Mouse (Mus musculus) adrenal gland, postnatal 36 days (tissue): ENCODE measurements around the gene Tmem140. TPM values are rescaled to one million over a fixed set of nuclear protein-coding genes. Genes with fewer than 3 reads are reported as not detected.

Source experiments
- DNase-seq, 2 experiments: peaks; one replicate each; pipeline ENCODE4 v3.0.0; 2021; ENCODE audit warnings: mixed read lengths in 1 of 2
- total RNA-seq, 2 experiments: library from RNA; stranded (reverse); gene quantifications; 2 replicates each; pipeline ENCODE4 v1.2.3; 2021

Gene Tmem140
- total RNA-seq, 2 experiments from 2014 or later, result 30.6 to 32.5 TPM

GRCm38 (mm10) chr6:34909631-34910345 lies 46.8 kb downstream of the Tmem140 start:
- DNase-seq, result no peak

DNA sequence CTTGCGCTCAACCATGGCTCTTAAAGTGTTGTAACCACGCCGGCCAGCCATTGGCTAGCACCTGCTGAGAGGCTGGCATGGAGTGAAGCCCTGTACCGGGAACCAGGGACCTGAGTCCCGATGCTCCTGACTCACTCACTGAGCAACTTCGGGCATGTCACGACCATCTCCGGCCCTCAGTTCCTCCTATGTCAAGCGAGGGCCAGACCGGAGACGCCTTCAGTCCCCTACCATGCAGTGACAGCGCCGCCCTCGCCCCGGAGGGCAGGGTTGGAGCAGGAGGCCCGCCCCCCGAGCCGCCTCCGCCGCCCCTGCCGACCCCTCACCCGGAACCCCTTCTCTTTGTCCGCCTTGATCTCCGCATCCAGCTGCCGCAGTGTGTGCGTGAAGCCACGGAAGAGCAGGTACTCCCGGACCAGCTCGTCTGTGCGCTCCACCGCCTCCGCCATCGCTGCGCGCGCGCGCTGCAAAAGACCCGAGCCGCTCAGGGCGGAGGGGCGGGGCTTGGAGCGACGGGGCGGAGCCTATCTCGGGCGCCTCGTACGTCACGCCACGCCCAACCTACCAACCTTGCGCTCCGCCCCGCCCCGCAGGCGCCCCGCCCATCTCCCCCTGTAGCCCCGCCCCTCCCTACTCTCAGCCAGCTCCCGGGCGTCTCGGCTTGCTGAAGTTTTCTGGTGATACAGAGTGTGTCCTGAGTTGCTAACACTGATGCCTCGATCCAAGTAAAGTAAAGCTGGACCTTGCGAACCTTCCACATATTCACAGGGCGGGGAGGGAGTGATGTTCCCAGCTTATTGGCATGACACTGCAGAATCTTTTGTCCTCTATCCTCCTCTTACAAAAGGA lies 47.6 kb downstream of the Tmem140 start, which contains the start of gene Wdr91:
Gene Wdr91 (minus strand): TSS at position 506 of the 849 bp plus-strand sequence.
- DNase-seq, result peak; percentile 94 to 97

DNA sequence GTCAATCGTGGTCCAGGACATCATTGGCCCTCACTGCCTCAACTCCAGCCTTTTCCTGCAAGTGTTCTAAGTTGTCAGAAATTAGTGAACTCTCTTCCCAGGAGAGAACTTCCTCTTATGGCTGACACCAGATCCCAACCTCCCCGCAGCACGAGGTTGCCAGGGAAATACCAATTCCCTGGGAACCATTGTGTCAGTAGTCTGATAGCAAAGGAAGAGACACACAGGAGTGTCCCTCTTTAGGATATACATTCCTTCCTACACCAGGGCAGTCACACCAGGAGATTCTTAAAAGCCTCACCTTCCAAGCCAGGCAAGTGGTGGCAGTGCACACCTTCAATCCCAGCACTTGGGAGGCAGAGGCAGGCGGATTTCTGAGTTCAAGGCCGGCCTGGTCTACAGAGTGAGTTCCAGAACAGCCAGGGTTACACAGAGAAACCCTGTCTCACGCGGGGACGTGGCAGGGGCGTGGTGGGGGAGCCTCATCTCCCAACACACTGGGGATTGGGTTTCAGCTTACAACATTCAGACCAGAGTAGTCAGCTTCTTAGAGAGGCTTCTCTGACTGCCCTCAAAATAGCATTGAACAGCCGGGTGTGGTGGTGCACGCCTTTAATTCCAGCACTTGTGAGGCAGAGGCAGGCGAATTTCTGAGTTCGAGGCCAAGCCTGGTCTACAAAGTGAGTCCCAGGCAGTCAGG lies 50.5 kb downstream of the Tmem140 start:
- no peak for DNase-seq

DNA sequence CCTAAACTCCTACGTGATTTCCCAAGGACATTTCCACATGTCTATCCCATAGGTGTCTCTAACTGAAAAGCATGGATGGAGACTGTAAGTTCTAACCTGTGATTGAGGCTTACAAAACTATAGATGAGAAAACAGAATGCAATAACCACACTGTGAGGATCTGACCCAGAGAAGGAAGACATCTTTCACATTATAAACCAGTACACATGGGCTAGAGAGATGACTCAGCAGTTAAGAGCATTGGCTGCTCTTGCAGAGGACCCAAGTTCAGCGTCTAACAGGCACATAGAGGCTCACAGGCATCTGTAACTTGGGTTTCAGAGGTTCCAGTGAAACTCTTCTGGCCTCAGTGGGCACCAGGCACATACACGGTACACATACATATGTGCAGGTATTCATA lies 51.5 kb downstream of the Tmem140 start:
- DNase-seq, result no peak

GRCm38 (mm10) chr6:34919146-34919545 lies 56.2 kb downstream of the Tmem140 start:
- DNase-seq, result no peak

DNA sequence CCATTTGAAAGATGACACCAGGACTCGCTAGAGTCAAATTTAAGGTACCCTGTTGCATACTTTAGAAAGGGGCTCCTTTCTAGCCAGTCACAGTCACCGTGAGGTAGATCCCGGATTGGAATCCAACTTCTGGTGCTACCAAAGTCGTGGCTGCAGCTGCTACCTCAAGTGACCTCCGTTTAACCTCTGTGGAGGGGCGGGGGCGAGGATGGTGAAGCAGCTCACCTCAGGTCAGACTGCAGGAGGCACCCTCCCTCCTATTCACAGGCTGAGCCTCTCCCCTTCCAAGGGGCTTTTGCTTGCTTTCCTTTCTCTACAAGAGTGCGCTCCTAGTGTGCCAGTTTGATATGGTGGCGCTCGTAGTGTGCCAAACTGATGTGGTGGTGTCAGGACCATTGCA lies 57.0 kb downstream of the Tmem140 start, which contains the start of gene Stra8:
Gene Stra8 (plus strand): TSS at position 208 of the 400 bp plus-strand sequence.
- no peak for DNase-seq

DNA sequence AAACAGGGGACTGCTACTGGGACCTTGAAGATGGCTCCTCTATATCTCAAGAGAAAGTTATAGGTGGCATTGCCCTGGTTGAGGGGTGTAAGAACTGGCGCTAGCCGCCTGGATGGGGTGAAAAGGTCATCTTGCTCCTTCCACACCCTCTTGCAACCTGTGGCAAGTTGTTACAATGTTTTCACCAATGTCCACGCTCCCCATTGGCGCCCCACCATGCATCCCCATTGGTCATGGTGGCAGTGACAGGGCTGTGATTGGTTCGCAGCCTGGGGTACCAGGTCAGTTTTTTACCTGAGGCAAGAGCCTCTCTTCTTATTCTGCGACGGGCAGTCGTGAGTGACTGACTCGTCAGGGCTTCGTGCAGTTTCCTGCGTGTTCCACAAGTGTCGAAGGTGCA lies 57.7 kb downstream of the Tmem140 start:
- no peak for DNase-seq

DNA sequence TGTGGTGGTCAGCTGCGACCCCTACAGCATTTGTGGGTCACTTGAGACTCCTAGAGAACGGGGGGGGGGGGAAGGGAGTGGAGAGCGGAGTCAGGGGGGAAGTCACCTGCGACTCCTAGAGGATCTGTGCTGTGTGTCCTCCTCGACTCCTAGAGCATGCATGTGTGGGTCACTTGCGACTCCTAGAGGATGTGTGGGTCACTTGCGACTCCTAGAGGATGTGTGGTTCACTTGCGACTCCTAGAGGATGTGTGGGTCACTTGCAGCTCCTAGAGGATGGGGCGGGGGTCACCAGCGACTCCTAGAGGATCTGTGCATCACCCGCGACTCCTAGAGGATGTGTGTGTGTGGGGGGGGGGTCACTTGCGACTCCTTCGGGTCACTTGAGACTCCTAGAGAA lies 59.0 kb downstream of the Tmem140 start:
- peak; percentile 31 to 55 for DNase-seq

Other genes starting within 250 kb of the Tmem140 start
- 10 to 100 TPM; 11.9 to 16.1 TPM for gene Agbl3, start 82.7 kb upstream of the Tmem140 start, total RNA-seq
- 1 to 10 TPM; 5.3 to 9.6 TPM for gene Cyren, start 14.9 kb downstream of the Tmem140 start, total RNA-seq
- 10 to 100 TPM; 13.9 to 14.9 TPM for gene Wdr91, start 47.7 kb downstream of the Tmem140 start, total RNA-seq
- not detected for gene Stra8, start 57.0 kb downstream of the Tmem140 start, total RNA-seq
- gene Slc23a4, start 125.3 kb downstream of the Tmem140 start, total RNA-seq, result under 1 TPM; 0.20 to 0.36 TPM